Mouse (Mus musculus) gastrocnemius, adult 8-10 months (tissue): ENCODE measurements at regions not wholly inside any gene's neighbourhood (a gene's known extent, or its start where the extent isn't known, plus 50 kb on each side); places are given as distances from the start of the nearest gene placed in this dataset.

Experiments used
- DNase-seq, 2 experiments: peaks; one replicate each; pipeline ENCODE4 v3.0.0; 2022; ENCODE audit warnings: low spot score in 2 of 2

- DNase-seq: no peak
These were observed 121.9 kb upstream of the Gas1 start for GRCm38 (mm10) chr13:60299076-60299475.

GRCm38 (mm10) chr13:60303561-60303960 is 126.4 kb upstream of the Gas1 start:
- DNase-seq: no peak

- DNase-seq: no peak
These were observed 128.1 kb upstream of the Gas1 start for GRCm38 (mm10) chr13:60305028-60305810.

GRCm38 (mm10) chr13:60308062-60308801 is 131.1 kb upstream of the Gas1 start:
- DNase-seq: no peak

- no peak for DNase-seq
These were observed 132.3 kb upstream of the Gas1 start for GRCm38 (mm10) chr13:60309482-60309881.

- no peak for DNase-seq
These were observed 132.8 kb upstream of the Gas1 start for GRCm38 (mm10) chr13:60309926-60310325.

GRCm38 (mm10) chr13:60312397-60313085 is 135.4 kb upstream of the Gas1 start:
- no peak for DNase-seq

GRCm38 (mm10) chr13:60318436-60319020 is 141.4 kb upstream of the Gas1 start:
- DNase-seq: no peak

GRCm38 (mm10) chr13:60319268-60319667 is 142.1 kb upstream of the Gas1 start:
- no peak for DNase-seq

GRCm38 (mm10) chr13:60319861-60320602 is 142.9 kb upstream of the Gas1 start:
- DNase-seq: no peak

- DNase-seq: no peak
These were observed 145.4 kb upstream of the Gas1 start for GRCm38 (mm10) chr13:60322579-60322978.

GRCm38 (mm10) chr13:60330475-60331258 is 153.5 kb upstream of the Gas1 start:
- no peak for DNase-seq

- DNase-seq: no peak
These were observed 159.0 kb upstream of the Gas1 start for GRCm38 (mm10) chr13:60336196-60336595.

GRCm38 (mm10) chr13:60337383-60337782 is 160.2 kb upstream of the Gas1 start:
- DNase-seq: no peak

GRCm38 (mm10) chr13:60338107-60338506 is 160.9 kb upstream of the Gas1 start:
- DNase-seq: peak; percentile 23 to 46

GRCm38 (mm10) chr13:60340068-60340467 is 162.9 kb upstream of the Gas1 start:
- no peak for DNase-seq

GRCm38 (mm10) chr13:60347881-60348280 is 170.7 kb upstream of the Gas1 start:
- DNase-seq: peak; percentile 25 to 42

GRCm38 (mm10) chr13:60348438-60348837 is 171.3 kb upstream of the Gas1 start:
- no peak for DNase-seq

GRCm38 (mm10) chr13:60355707-60356490 is 178.7 kb upstream of the Gas1 start:
- no peak for DNase-seq
